Mouse (Mus musculus): ENCODE results near the gene Cluap1. TPM values are rescaled to one million over a fixed set of nuclear protein-coding genes. Genes with fewer than 3 reads are reported as not detected.

Cluap1 gene
- polyA plus RNA-seq, 1 experiment from 2014 or later, result 25.5 TPM

- Histone ChIP-seq H3K9me3 (no peaks in the 10 kb centered on the region), H3K9ac (no peak overlapping the region), H3K27me3 (no peaks in the 10 kb centered on the region), H3K36me3 (replicated peaks) (peaks cover 51% of the 10 kb centered on the region), H3K27ac (no peak overlapping the region), H3K4me2 (no peak overlapping the region), H3K4me3 (replicated peaks) (no peak overlapping the region), H3K4me1 (no peaks in the 10 kb centered on the region)
- 89% methylated on average over 6 of the region's 6 CpGs for WGBS
- ATAC-seq (ENCODE audit: low FRiP score), result no peak
These were observed 12.6 kb upstream of the Cluap1 start for GRCm38 (mm10) chr16:3896046-3896445.

GRCm38 (mm10) chr16:3896553-3896952 is 12.0 kb upstream of the Cluap1 start:
- WGBS, result 87% methylated on average over 1 of the region's 1 CpGs
- H3K4me2 ChIP-seq, result no peak overlapping the region
- peaks cover 56% of the 10 kb centered on the region for H3K36me3 ChIP-seq (replicated peaks)
- H3K9me3 ChIP-seq, result no peaks in the 10 kb centered on the region
- no peaks in the 10 kb centered on the region for H3K4me1 ChIP-seq
- H3K27ac ChIP-seq, result no peak overlapping the region
- H3K27me3 ChIP-seq, result no peaks in the 10 kb centered on the region
- no peak overlapping the region for H3K9ac ChIP-seq
- no peak overlapping the region for H3K4me3 ChIP-seq (replicated peaks)
- ATAC-seq (ENCODE audit: low FRiP score), result no peak

DNA sequence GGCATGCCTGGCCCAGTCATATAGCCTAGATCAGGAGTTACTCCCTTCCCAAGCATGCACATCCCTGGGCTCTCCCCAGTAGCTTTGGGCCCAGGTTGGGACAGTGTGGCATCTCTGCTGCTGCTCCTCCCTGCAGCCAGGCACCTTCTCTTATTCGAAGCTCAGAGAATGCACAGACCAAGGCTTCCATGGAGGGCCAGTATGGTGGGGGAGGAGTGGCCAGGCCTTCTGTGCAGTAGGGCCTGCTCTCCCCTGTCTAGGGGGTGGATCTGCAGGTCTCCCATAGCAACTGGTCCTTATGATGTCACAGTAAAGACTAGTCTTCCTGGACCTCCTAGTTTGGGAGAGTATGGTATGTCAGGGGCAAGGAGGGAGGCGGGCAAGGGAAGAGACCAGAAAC is 1.1 kb upstream of the Cluap1 start:
- Histone ChIP-seq H3K4me1 (peaks cover 9% of the 10 kb centered on the region), H3K9me3 (no peaks in the 10 kb centered on the region), H3K27me3 (no peaks in the 10 kb centered on the region), H3K27ac (no peak overlapping the region), H3K36me3 (replicated peaks) (peaks cover 38% of the 10 kb centered on the region), H3K4me2 (no peak overlapping the region), H3K4me3 (replicated peaks) (no peak overlapping the region), H3K9ac (no peak overlapping the region)
- WGBS, result 78% methylated on average over 2 of the region's 2 CpGs
- no peak for ATAC-seq (ENCODE audit: low FRiP score)

DNA sequence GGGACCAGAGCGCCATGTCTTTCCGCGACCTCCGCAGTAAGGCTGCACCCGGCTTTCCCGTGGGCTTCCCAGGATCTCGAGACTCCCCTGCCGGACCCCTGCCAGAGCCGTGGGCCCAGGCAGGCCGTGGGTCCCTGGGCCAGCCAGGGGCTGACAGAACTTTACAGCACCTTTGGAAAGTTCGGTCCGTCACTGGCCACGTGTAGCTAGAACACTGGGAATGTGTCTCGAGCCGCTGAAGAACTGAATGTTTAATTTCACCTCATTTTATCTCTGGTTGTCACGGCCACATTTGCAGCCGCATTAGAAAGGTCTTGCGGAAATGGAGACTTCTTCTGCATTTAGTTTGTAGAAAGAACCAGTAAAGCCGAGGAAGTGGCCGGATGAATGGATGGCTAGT is 517 bp downstream of the Cluap1 start:
- H3K4me3 ChIP-seq (replicated peaks), result peak overlapping the region; percentile 63
- peak overlapping the region; percentile 74 for H3K27ac ChIP-seq
- peak overlapping the region; percentile 79 for H3K4me2 ChIP-seq
- H3K27me3 ChIP-seq, result no peaks in the 10 kb centered on the region
- no peaks in the 10 kb centered on the region for H3K9me3 ChIP-seq
- 10% methylated on average over 20 of the region's 20 CpGs for WGBS
- peaks cover 9% of the 10 kb centered on the region for H3K4me1 ChIP-seq
- H3K9ac ChIP-seq, result peak overlapping the region; percentile 73
- no peak for ATAC-seq (ENCODE audit: low FRiP score)
- peaks cover 33% of the 10 kb centered on the region for H3K36me3 ChIP-seq (replicated peaks)

DNA sequence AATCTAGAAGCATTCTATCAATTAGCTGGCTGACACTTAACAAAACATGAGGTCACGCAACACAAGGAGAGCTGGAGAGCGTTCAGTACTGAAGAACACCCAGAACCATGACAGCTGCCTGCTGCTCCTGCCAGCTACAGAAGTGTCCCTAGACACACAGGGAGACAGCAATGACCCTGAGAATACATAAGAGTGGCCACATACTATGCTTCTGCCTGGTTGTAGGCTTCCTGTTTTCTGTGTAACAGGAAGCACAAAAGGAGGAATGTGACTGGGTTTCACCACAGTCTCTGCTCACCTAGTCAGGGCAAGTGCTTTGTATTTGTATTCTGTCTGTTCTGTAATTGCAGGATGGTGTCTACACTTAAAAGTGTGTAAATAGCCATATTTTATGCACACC is 12.2 kb downstream of the Cluap1 start:
- Histone ChIP-seq H3K36me3 (replicated peaks) (peaks cover 53% of the 10 kb centered on the region), H3K27me3 (no peaks in the 10 kb centered on the region), H3K27ac (no peak overlapping the region), H3K9ac (no peak overlapping the region), H3K4me3 (replicated peaks) (no peak overlapping the region), H3K4me2 (no peak overlapping the region), H3K4me1 (no peaks in the 10 kb centered on the region), H3K9me3 (no peaks in the 10 kb centered on the region)
- ATAC-seq (ENCODE audit: low FRiP score), result no peak
- WGBS, result 91% methylated on average over 2 of the region's 2 CpGs

DNA sequence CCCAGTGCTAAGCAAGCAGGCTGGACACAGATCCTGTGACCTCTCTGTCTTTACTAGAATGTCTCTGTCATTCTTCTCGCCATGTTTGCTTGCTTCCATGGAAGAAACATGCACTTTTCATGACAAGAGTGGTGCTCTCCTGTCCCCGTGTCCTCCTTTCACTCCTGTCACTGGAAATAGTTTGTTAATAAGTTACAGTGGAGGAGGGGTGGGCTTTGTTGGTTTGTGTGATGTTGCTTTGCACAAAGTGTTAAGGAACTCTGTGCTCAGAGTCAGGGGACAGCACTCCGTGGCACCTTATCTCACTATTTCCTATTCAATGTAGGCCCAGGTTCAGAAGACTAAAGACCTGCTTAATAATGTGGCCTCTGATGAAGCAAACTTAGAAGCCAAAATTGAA is 14.9 kb downstream of the Cluap1 start:
- H3K9me3 ChIP-seq, result no peaks in the 10 kb centered on the region
- ATAC-seq (ENCODE audit: low FRiP score), result no peak
- no peak overlapping the region for H3K9ac ChIP-seq
- H3K4me3 ChIP-seq (replicated peaks), result no peak overlapping the region
- peaks cover 70% of the 10 kb centered on the region for H3K36me3 ChIP-seq (replicated peaks)
- H3K4me2 ChIP-seq, result no peak overlapping the region
- H3K27ac ChIP-seq, result no peak overlapping the region
- 92% methylated on average over 3 of the region's 3 CpGs for WGBS
- no peaks in the 10 kb centered on the region for H3K4me1 ChIP-seq
- no peaks in the 10 kb centered on the region for H3K27me3 ChIP-seq

GRCm38 (mm10) chr16:3923966-3924365 is 15.4 kb downstream of the Cluap1 start:
- peaks cover 73% of the 10 kb centered on the region for H3K36me3 ChIP-seq (replicated peaks)
- ATAC-seq (ENCODE audit: low FRiP score), result no peak

GRCm38 (mm10) chr16:3928582-3928981 is 20.0 kb downstream of the Cluap1 start:
- Histone ChIP-seq H3K9me3 (no peaks in the 10 kb centered on the region), H3K4me3 (replicated peaks) (no peak overlapping the region), H3K36me3 (replicated peaks) (peaks cover 67% of the 10 kb centered on the region), H3K4me1 (no peaks in the 10 kb centered on the region), H3K4me2 (no peak overlapping the region), H3K9ac (no peak overlapping the region), H3K27ac (no peak overlapping the region), H3K27me3 (no peaks in the 10 kb centered on the region)
- 84% methylated on average over 1 of the region's 1 CpGs for WGBS
- ATAC-seq (ENCODE audit: low FRiP score), result no peak

More at GRCm38 (mm10) chr16:3923966-3924365, 15.4 kb downstream of the Cluap1 start:
- no peak overlapping the region for H3K4me2 ChIP-seq
- H3K27ac ChIP-seq, result no peak overlapping the region
- no peaks in the 10 kb centered on the region for H3K9me3 ChIP-seq
- H3K27me3 ChIP-seq, result no peaks in the 10 kb centered on the region
- H3K4me3 ChIP-seq (replicated peaks), result no peak overlapping the region
- 87% methylated on average over 4 of the region's 4 CpGs for WGBS
- no peak overlapping the region for H3K9ac ChIP-seq
- no peaks in the 10 kb centered on the region for H3K4me1 ChIP-seq

GRCm38 (mm10) chr16:3929151-3929550 is 20.6 kb downstream of the Cluap1 start:
- no peaks in the 10 kb centered on the region for H3K4me1 ChIP-seq
- H3K4me2 ChIP-seq, result no peak overlapping the region
- no peak overlapping the region for H3K9ac ChIP-seq
- no peaks in the 10 kb centered on the region for H3K9me3 ChIP-seq
- no peak for ATAC-seq (ENCODE audit: low FRiP score)
- H3K27me3 ChIP-seq, result no peaks in the 10 kb centered on the region
- H3K27ac ChIP-seq, result no peak overlapping the region
- 80% methylated on average over 7 of the region's 7 CpGs for WGBS
- H3K36me3 ChIP-seq (replicated peaks), result peaks cover 67% of the 10 kb centered on the region
- H3K4me3 ChIP-seq (replicated peaks), result no peak overlapping the region

DNA sequence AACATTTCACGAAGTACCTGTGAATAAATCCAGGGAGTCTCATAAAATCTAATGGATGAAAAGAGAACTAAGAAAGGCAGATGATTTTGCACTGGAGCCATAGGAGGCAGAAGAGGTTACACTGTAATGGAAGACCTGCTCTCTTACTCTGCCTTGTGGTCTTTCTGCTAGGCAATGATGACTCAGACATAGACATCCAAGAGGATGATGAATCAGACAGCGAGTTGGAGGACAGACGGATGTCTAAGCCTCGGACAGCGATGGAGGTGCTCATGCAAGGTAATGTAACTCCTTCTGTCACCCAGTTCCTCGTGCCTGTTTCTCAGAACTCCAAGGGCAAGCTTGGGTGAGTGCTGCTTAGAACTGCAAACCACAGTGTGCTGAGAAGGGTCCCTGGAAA is 24.9 kb downstream of the Cluap1 start:
- H3K9ac ChIP-seq, result no peak overlapping the region
- no peak for ATAC-seq (ENCODE audit: low FRiP score)
- no peak overlapping the region for H3K4me2 ChIP-seq
- H3K4me3 ChIP-seq (replicated peaks), result no peak overlapping the region
- H3K27ac ChIP-seq, result no peak overlapping the region
- H3K27me3 ChIP-seq, result no peaks in the 10 kb centered on the region
- WGBS, result 89% methylated on average over 6 of the region's 6 CpGs
- no peaks in the 10 kb centered on the region for H3K4me1 ChIP-seq
- H3K9me3 ChIP-seq, result no peaks in the 10 kb centered on the region
- H3K36me3 ChIP-seq (replicated peaks), result peaks cover 73% of the 10 kb centered on the region

DNA sequence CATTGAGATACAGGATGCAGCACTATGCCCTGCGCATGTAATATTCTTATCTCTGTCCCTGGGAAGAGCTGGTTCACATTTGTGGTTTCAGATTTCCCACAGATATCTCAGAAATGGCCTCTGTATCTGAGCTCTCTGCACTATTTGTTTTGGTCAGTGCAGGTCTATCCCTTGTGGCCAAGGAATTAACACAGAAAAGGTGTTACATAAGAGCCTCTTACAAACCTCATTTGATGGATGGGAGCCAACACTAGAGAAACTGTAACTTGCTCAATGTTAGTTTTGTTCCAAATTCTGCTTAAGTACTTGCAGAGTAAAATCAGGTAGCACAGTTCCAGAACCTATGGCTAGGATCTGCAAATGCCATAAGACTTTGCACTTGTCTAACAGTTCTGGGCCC is 25.5 kb downstream of the Cluap1 start:
- peaks cover 75% of the 10 kb centered on the region for H3K36me3 ChIP-seq (replicated peaks)

DNA sequence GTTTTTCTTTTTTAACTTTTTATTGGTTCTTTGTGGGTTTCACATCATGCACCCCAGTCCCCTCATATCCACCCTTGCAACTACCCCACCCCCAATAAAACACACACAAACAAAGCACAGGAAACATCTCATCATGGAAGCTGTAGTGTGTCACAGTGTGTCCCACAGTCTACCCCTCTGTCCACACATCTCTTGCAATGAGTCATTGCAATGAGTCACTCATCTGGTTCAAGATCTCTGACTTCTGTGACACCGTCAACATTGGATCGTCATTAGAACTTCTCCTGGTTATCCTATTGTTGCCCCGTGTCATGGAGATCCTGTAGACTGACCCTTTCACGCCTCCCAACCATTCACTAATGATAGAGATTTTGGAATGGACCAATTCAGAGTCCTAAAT is 26.1 kb downstream of the Cluap1 start:
- no peak overlapping the region for H3K9ac ChIP-seq
- H3K36me3 ChIP-seq (replicated peaks), result peaks cover 70% of the 10 kb centered on the region
- no peak overlapping the region for H3K4me2 ChIP-seq
- no peaks in the 10 kb centered on the region for H3K9me3 ChIP-seq
- WGBS, result 93% methylated on average over 4 of the region's 4 CpGs
- H3K4me1 ChIP-seq, result no peaks in the 10 kb centered on the region
- ATAC-seq (ENCODE audit: low FRiP score), result no peak
- H3K27me3 ChIP-seq, result no peaks in the 10 kb centered on the region
- H3K27ac ChIP-seq, result no peak overlapping the region
- H3K4me3 ChIP-seq (replicated peaks), result no peak overlapping the region

More for the DNA sequence above, 25.5 kb downstream of the Cluap1 start:
- H3K9me3 ChIP-seq, result no peaks in the 10 kb centered on the region
- H3K4me1 ChIP-seq, result no peaks in the 10 kb centered on the region
- no peaks in the 10 kb centered on the region for H3K27me3 ChIP-seq
- no peak for ATAC-seq (ENCODE audit: low FRiP score)
- no peak overlapping the region for H3K4me2 ChIP-seq
- no peak overlapping the region for H3K27ac ChIP-seq
- 94% methylated on average over 1 of the region's 1 CpGs for WGBS
- H3K9ac ChIP-seq, result no peak overlapping the region
- H3K4me3 ChIP-seq (replicated peaks), result no peak overlapping the region

DNA sequence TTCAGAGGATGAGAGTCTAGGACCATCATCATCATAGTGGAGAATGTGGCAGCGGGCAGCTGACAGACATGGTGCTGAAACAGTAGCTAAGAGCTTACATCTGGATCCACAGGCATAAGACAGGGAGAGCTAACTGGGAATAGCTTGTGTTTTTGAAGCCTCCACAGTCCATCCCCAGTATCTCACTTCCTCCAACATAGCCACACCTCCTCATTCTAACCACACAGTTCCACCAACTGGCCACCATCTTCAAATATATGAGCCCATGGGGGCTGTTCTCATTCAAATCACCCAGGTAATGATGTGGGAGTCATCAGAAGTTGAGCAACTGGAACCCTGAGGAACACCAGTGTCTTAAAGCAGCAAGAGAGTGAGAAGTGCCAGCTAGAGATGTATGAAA is 42.5 kb downstream of the Cluap1 start:
- Histone ChIP-seq H3K27me3 (no peaks in the 10 kb centered on the region), H3K9ac (no peak overlapping the region), H3K4me2 (no peak overlapping the region), H3K4me3 (replicated peaks) (no peak overlapping the region), H3K27ac (no peak overlapping the region), H3K4me1 (no peaks in the 10 kb centered on the region), H3K36me3 (replicated peaks) (no peaks in the 10 kb centered on the region), H3K9me3 (no peaks in the 10 kb centered on the region)
- ATAC-seq (ENCODE audit: low FRiP score), result no peak
- 100% methylated on average over 1 of the region's 1 CpGs for WGBS

DNA sequence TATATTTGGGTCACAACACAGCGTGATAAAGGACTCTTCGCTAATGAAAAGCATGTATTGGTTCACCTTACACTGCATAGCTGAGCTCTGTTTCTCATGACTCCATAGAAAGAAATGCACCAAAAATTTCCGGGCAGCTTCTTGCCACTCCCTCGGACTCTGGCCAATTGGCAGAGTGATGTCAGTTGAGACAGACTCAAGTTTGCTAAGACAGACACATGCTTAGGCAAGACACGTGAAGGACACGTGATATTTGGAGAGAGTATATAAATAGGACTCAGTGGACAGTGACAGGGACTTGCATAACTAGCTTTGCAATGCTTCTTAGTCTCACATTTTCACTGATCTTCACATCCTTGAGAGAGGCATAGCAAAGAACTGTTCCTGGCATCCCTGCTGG is 47.8 kb downstream of the Cluap1 start:
- H3K4me2 ChIP-seq, result no peak overlapping the region
- WGBS, result 83% methylated on average over 6 of the region's 6 CpGs
- no peak for ATAC-seq (ENCODE audit: low FRiP score)
- no peak overlapping the region for H3K4me3 ChIP-seq (replicated peaks)
- H3K27ac ChIP-seq, result no peak overlapping the region
- no peaks in the 10 kb centered on the region for H3K36me3 ChIP-seq (replicated peaks)
- H3K27me3 ChIP-seq, result no peaks in the 10 kb centered on the region
- no peak overlapping the region for H3K9ac ChIP-seq
- no peaks in the 10 kb centered on the region for H3K4me1 ChIP-seq
- no peaks in the 10 kb centered on the region for H3K9me3 ChIP-seq
